Mouse (Mus musculus) embryonic fibroblast, embryonic 13.5 days (primary cell): Measurements from ENCODE around the gene Rbbp7. TPM values are rescaled to one million over a fixed set of nuclear protein-coding genes. Genes with fewer than 3 reads are reported as not detected.

Experiments used
- H3K27ac ChIP-seq: 2 replicates; pipeline ENCODE4 v1.5.1; 2012; ENCODE audit warnings: low read length, control low read depth, inconsistent platforms; ENCODE audit not compliant: insufficient read depth
- H3K4me1 ChIP-seq: 2 replicates; pipeline ENCODE4 v1.6.1; 2011; ENCODE audit warnings: low read length; ENCODE audit not compliant: control insufficient read depth, insufficient read depth
- H3K4me3 ChIP-seq: 2 replicates; pipeline ENCODE4 v1.5.1; 2011; ENCODE audit warnings: mild to moderate bottlenecking, control low read depth, low read length; ENCODE audit not compliant: insufficient read depth
- CTCF ChIP-seq: IDR thresholded peaks from 2 replicates; pipeline ENCODE4 v1.5.1; 2011; ENCODE audit warnings: mild to moderate bottlenecking, control low read depth, low read length, moderate library complexity, borderline replicate concordance; ENCODE audit not compliant: insufficient read depth
- POLR2A ChIP-seq: IDR thresholded peaks from 2 replicates; pipeline ENCODE4 v1.6.1; 2011; ENCODE audit warnings: low read depth, mild to moderate bottlenecking, control low read depth, low read length, moderate library complexity
- polyA plus RNA-seq: library from polyadenylated mRNA; stranded (reverse); fragments of >200 nt; gene quantifications from 2 replicates; pipeline ENCODE4 v1.2.4, GENCODE M21; 2011; ENCODE audit warnings: low read depth; ENCODE audit not compliant: missing spikeins, insufficient read length

Rbbp7 gene
- polyA plus RNA-seq, 1 experiment: 367 TPM

DNA sequence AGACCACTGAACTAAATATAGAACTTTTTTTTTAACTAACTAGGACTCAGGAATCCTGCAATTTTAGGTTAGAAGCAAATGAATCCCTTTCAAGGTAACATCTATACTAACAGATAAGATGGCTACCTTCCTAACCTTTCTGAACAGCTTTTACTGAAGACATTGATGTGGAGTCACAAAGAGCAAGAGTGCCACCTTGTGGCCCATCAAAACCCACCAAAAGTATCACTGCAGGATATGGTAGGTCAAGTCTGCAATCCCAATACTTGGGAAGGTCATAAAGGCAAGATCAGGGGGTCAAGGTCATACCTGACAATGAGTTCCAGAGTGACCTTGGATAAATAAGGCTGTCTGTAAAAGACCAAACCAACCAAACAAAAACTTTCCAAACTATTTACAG, 40.2 kb downstream of the Rbbp7 start:
- H3K4me1 ChIP-seq: no peaks in the 10 kb centered on the region
- no peak overlapping the region for H3K4me3 ChIP-seq
- no peak overlapping the region for H3K27ac ChIP-seq
- no peak for TF ChIP-seq POLR2A
- TF ChIP-seq CTCF: no peak

DNA sequence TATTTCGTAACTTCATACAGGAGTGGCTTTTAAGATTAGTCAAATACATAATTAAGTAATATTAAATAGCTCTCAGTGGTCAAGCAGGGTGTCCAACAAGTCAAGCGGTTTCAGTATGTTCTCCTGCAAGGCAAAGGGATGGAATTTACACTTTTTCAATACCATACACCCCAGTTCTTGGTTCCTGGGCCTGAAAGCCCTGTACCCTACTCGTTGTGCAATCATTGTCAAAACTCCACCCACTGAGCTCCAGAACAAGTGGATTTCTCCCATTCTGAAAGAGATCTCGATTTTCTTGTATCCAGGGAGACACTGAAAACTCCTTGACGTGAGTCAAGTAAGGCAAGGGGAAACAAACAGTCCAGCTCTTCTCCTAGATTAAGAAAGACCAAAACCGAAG, 67.8 kb downstream of the Rbbp7 start:
- no peak overlapping the region for H3K27ac ChIP-seq
- H3K4me1 ChIP-seq: no peaks in the 10 kb centered on the region
- no peak for TF ChIP-seq CTCF
- no peak for TF ChIP-seq POLR2A
- peak overlapping the region; percentile 76 for H3K4me3 ChIP-seq

Other genes starting within 250 kb of the Rbbp7 start
- 0.62 and 4.0 TPM in 2 replicates for gene Reps2, start 116.8 kb upstream of the Rbbp7 start, polyA plus RNA-seq
- gene Txlng, start 69.1 kb downstream of the Rbbp7 start, polyA plus RNA-seq: 10.0 and 12.5 TPM in 2 replicates
- 64.5 and 67.1 TPM in 2 replicates for gene Syap1, start 128.0 kb downstream of the Rbbp7 start, polyA plus RNA-seq
- 56.5 and 61.1 TPM in 2 replicates for gene Ctps2, start 140.8 kb downstream of the Rbbp7 start, polyA plus RNA-seq
- not detected in 2 replicates for gene S100g, start 204.2 kb downstream of the Rbbp7 start, polyA plus RNA-seq